Mouse (Mus musculus): ENCODE results near the gene Gm10840. TPM values are rescaled to one million over a fixed set of nuclear protein-coding genes. Genes with fewer than 3 reads are reported as not detected.

Gene Gm10840
- polyA plus RNA-seq, 1 experiment, result not detected

GRCm38 (mm10) chr11:106200756-106201155, 40.1 kb downstream of the Gm10840 start:
- Histone ChIP-seq H3ac (ENCODE audit: control insufficient read depth, insufficient read length) (no peak overlapping the region), H3K79me2 (ENCODE audit: control insufficient read depth, insufficient read depth) (no peaks in the 10 kb centered on the region), H3K4me3 (no peak overlapping the region), H3K27me3 (ENCODE audit: control insufficient read depth, insufficient read depth, insufficient read length) (no peaks in the 10 kb centered on the region), H3K36me3 (ENCODE audit: control insufficient read depth, insufficient read depth) (peaks cover 80% of the 10 kb centered on the region), H3K4me2 (ENCODE audit: low read depth) (no peak overlapping the region)
- TF ChIP-seq USF1 (IDR thresholded peaks at IDR 0.05; ENCODE audit: low read depth) (no peak), MAX (IDR thresholded peaks at IDR 0.05; ENCODE audit: low read depth) (no peak), MYOG (IDR thresholded peaks at IDR 0.05; ENCODE audit: control insufficient read depth in 1 of 3, insufficient read depth in 1 of 3, insufficient read length in 2 of 3, low read depth in 2 of 3) (no peak), E2F4 (IDR thresholded peaks at IDR 0.05; ENCODE audit: insufficient read depth) (no peak), REST (IDR thresholded peaks at IDR 0.05; ENCODE audit: insufficient read depth, insufficient read length) (no peak), SRF (IDR thresholded peaks at IDR 0.05; ENCODE audit: control insufficient read depth, insufficient read length, low read depth) (no peak), POLR2AphosphoS2 (IDR thresholded peaks at IDR 0.05; ENCODE audit: insufficient read length, low read depth) (no peak), TCF3 (IDR thresholded peaks at IDR 0.05; ENCODE audit: insufficient read length, low read depth) (no peak), POLR2A (IDR thresholded peaks at IDR 0.05; ENCODE audit: insufficient read length, low read depth) (no peak), MYOD1 (IDR thresholded peaks at IDR 0.05; ENCODE audit: control insufficient read depth in 1 of 3, insufficient read length in 2 of 3, low read depth in 2 of 3) (no peak), CEBPB (IDR thresholded peaks at IDR 0.05; ENCODE audit: insufficient read depth, poor library complexity, severe bottlenecking) (no peak), TCF12 (IDR thresholded peaks at IDR 0.05; ENCODE audit: insufficient read depth, poor library complexity, severe bottlenecking) (no peak)

GRCm38 (mm10) chr11:106201337-106202122, 40.9 kb downstream of the Gm10840 start:
- no peak overlapping the region for H3K4me3 ChIP-seq
- no peaks in the 10 kb centered on the region for H3K27me3 ChIP-seq (ENCODE audit: control insufficient read depth, insufficient read depth, insufficient read length)
- no peak for TF ChIP-seq SRF (IDR thresholded peaks at IDR 0.05; ENCODE audit: control insufficient read depth, insufficient read length, low read depth)
- TF ChIP-seq USF1 (IDR thresholded peaks at IDR 0.05; ENCODE audit: low read depth), result no peak
- no peak for TF ChIP-seq MYOG (IDR thresholded peaks at IDR 0.05; ENCODE audit: control insufficient read depth in 1 of 3, insufficient read depth in 1 of 3, insufficient read length in 2 of 3, low read depth in 2 of 3)
- no peak for TF ChIP-seq MYOD1 (IDR thresholded peaks at IDR 0.05; ENCODE audit: control insufficient read depth in 1 of 3, insufficient read length in 2 of 3, low read depth in 2 of 3)
- no peak for TF ChIP-seq POLR2A (IDR thresholded peaks at IDR 0.05; ENCODE audit: insufficient read length, low read depth)
- no peak for TF ChIP-seq TCF3 (IDR thresholded peaks at IDR 0.05; ENCODE audit: insufficient read length, low read depth)
- no peak for TF ChIP-seq POLR2AphosphoS2 (IDR thresholded peaks at IDR 0.05; ENCODE audit: insufficient read length, low read depth)
- TF ChIP-seq E2F4 (IDR thresholded peaks at IDR 0.05; ENCODE audit: insufficient read depth), result no peak
- TF ChIP-seq MAX (IDR thresholded peaks at IDR 0.05; ENCODE audit: low read depth), result no peak
- no peak for TF ChIP-seq TCF12 (IDR thresholded peaks at IDR 0.05; ENCODE audit: insufficient read depth, poor library complexity, severe bottlenecking)
- no peak for TF ChIP-seq REST (IDR thresholded peaks at IDR 0.05; ENCODE audit: insufficient read depth, insufficient read length)
- TF ChIP-seq CEBPB (IDR thresholded peaks at IDR 0.05; ENCODE audit: insufficient read depth, poor library complexity, severe bottlenecking), result no peak
- peaks cover 82% of the 10 kb centered on the region for H3K36me3 ChIP-seq (ENCODE audit: control insufficient read depth, insufficient read depth)
- H3K79me2 ChIP-seq (ENCODE audit: control insufficient read depth, insufficient read depth), result no peaks in the 10 kb centered on the region
- H3ac ChIP-seq (ENCODE audit: control insufficient read depth, insufficient read length), result no peak overlapping the region
- no peak overlapping the region for H3K4me2 ChIP-seq (ENCODE audit: low read depth)

- Histone ChIP-seq H3K27me3 (ENCODE audit: control insufficient read depth, insufficient read depth, insufficient read length) (no peaks in the 10 kb centered on the region), H3ac (ENCODE audit: control insufficient read depth, insufficient read length) (no peak within 1 kb of the TSS), H3K4me2 (ENCODE audit: low read depth) (no peak within 1 kb of the TSS), H3K36me3 (ENCODE audit: control insufficient read depth, insufficient read depth) (peaks cover 82% of the 10 kb centered on the region), H3K4me3 (no peak within 1 kb of the TSS), H3K79me2 (ENCODE audit: control insufficient read depth, insufficient read depth) (no peaks in the 10 kb centered on the region)
- TF ChIP-seq REST (IDR thresholded peaks at IDR 0.05; ENCODE audit: insufficient read depth, insufficient read length), result no peak
- no peak for TF ChIP-seq E2F4 (IDR thresholded peaks at IDR 0.05; ENCODE audit: insufficient read depth)
- TF ChIP-seq USF1 (IDR thresholded peaks at IDR 0.05; ENCODE audit: low read depth), result no peak
- TF ChIP-seq POLR2A (IDR thresholded peaks at IDR 0.05; ENCODE audit: insufficient read length, low read depth), result no peak
- TF ChIP-seq MYOD1 (IDR thresholded peaks at IDR 0.05; ENCODE audit: control insufficient read depth in 1 of 3, insufficient read length in 2 of 3, low read depth in 2 of 3), result no peak
- TF ChIP-seq POLR2AphosphoS2 (IDR thresholded peaks at IDR 0.05; ENCODE audit: insufficient read length, low read depth), result no peak
- TF ChIP-seq SRF (IDR thresholded peaks at IDR 0.05; ENCODE audit: control insufficient read depth, insufficient read length, low read depth), result no peak
- TF ChIP-seq MAX (IDR thresholded peaks at IDR 0.05; ENCODE audit: low read depth), result no peak
- no peak for TF ChIP-seq MYOG (IDR thresholded peaks at IDR 0.05; ENCODE audit: control insufficient read depth in 1 of 3, insufficient read depth in 1 of 3, insufficient read length in 2 of 3, low read depth in 2 of 3)
- TF ChIP-seq TCF12 (IDR thresholded peaks at IDR 0.05; ENCODE audit: insufficient read depth, poor library complexity, severe bottlenecking), result no peak
- no peak for TF ChIP-seq TCF3 (IDR thresholded peaks at IDR 0.05; ENCODE audit: insufficient read length, low read depth)
- TF ChIP-seq CEBPB (IDR thresholded peaks at IDR 0.05; ENCODE audit: insufficient read depth, poor library complexity, severe bottlenecking), result no peak
Observed at GRCm38 (mm10) chr11:106202123-106202465, 41.4 kb downstream of the Gm10840 start, which contains the start of gene Strada. TSS of gene Strada (minus strand) at chr11:106202168.

Other genes with a start within 250 kb of the Gm10840 start
- 1.5 TPM for gene Cyb561, start 207.5 kb upstream of the Gm10840 start, polyA plus RNA-seq (2012; fragmentation: generic; extraction: Trizol)
- 1.3 TPM for gene Ace, start 192.9 kb upstream of the Gm10840 start, polyA plus RNA-seq (2012; fragmentation: generic; extraction: Trizol)
- not detected for gene Ace3, start 166.2 kb upstream of the Gm10840 start, polyA plus RNA-seq (2012; fragmentation: generic; extraction: Trizol)
- gene Kcnh6, start 152.7 kb upstream of the Gm10840 start, polyA plus RNA-seq (2012; fragmentation: generic; extraction: Trizol), result not detected
- 36.1 TPM for gene Dcaf7, start 124.0 kb upstream of the Gm10840 start, polyA plus RNA-seq (2012; fragmentation: generic; extraction: Trizol)
- 21.2 TPM for gene Taco1, start 94.8 kb upstream of the Gm10840 start, polyA plus RNA-seq (2012; fragmentation: generic; extraction: Trizol)
- gene Map3k3, start 76.2 kb upstream of the Gm10840 start, polyA plus RNA-seq (2012; fragmentation: generic; extraction: Trizol), result 21.9 TPM
- 36.4 TPM for gene Limd2, start within 50 bp of the Gm10840 start, polyA plus RNA-seq (2012; fragmentation: generic; extraction: Trizol)
- 25.9 TPM for gene Strada, start 41.3 kb downstream of the Gm10840 start, polyA plus RNA-seq (2012; fragmentation: generic; extraction: Trizol)
- 31.6 TPM for gene Ccdc47, start 55.5 kb downstream of the Gm10840 start, polyA plus RNA-seq (2012; fragmentation: generic; extraction: Trizol)
- 22.0 TPM for gene Ddx42, start 56.1 kb downstream of the Gm10840 start, polyA plus RNA-seq (2012; fragmentation: generic; extraction: Trizol)
- 36.1 TPM for gene Ftsj3, start 95.2 kb downstream of the Gm10840 start, polyA plus RNA-seq (2012; fragmentation: generic; extraction: Trizol)
- gene Psmc5, start 95.3 kb downstream of the Gm10840 start, polyA plus RNA-seq (2012; fragmentation: generic; extraction: Trizol), result 305 TPM
- 42.9 TPM for gene Smarcd2, start 112.1 kb downstream of the Gm10840 start, polyA plus RNA-seq (2012; fragmentation: generic; extraction: Trizol)
- gene Tcam1, start 115.8 kb downstream of the Gm10840 start, polyA plus RNA-seq (2012; fragmentation: generic; extraction: Trizol), result 0.11 TPM
- gene Gh, start 141.0 kb downstream of the Gm10840 start, polyA plus RNA-seq (2012; fragmentation: generic; extraction: Trizol), result not detected
- gene Cd79b, start 153.9 kb downstream of the Gm10840 start, polyA plus RNA-seq (2012; fragmentation: generic; extraction: Trizol), result not detected
- gene Scn4a, start 192.4 kb downstream of the Gm10840 start, polyA plus RNA-seq (2012; fragmentation: generic; extraction: Trizol), result 15.3 TPM
- 0.32 TPM for gene Prr29, start 204.6 kb downstream of the Gm10840 start, polyA plus RNA-seq (2012; fragmentation: generic; extraction: Trizol)
- gene Icam2, start 227.2 kb downstream of the Gm10840 start, polyA plus RNA-seq (2012; fragmentation: generic; extraction: Trizol), result not detected

All from myocyte (in vitro differentiated cells).